Mouse (Mus musculus): Measurements from ENCODE around the gene Hps6. TPM values are rescaled to one million over a fixed set of nuclear protein-coding genes. Genes with fewer than 3 reads are reported as not detected.

Gene Hps6
- polyA plus RNA-seq, 2 experiments from 2014 or later = 1.5 to 2.9 TPM

DNA sequence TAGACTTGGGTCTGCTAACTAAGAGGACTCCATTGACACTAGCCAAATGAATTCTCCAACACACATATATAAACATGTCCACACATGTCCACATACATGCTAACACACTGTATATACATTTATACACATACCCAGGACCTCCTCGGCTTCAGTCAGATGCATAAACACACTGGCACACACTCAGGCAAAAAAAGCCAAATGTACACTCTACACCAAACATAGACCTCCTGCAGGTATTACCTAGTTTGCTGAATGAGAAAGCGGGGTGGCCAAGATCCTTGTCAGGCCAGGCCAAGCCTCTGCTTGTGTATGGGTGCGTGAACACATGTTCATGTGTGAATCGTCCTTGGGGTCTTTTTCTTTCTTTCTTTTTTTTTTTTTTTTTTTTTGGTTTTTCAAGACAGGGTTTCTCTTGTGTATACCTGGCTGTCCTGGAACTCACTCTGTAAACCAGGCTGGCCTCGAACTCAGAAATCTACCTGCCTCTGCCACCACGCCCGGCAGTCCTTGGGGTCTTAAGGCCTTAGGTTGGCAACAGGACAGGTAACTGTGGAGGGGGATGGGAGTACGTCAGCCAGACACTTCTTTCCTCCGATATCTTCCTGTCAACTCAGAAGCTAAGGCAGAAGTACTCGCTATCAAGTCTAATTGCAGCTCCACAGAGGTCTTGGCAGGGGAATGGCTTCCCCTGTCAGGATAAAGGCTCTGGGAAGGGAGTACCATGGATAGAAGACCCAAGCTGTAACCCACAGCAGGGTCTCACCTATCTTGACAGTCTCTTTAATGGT lies 27.1 kb downstream of the Hps6 start:
- ATAC-seq = no peak

DNA sequence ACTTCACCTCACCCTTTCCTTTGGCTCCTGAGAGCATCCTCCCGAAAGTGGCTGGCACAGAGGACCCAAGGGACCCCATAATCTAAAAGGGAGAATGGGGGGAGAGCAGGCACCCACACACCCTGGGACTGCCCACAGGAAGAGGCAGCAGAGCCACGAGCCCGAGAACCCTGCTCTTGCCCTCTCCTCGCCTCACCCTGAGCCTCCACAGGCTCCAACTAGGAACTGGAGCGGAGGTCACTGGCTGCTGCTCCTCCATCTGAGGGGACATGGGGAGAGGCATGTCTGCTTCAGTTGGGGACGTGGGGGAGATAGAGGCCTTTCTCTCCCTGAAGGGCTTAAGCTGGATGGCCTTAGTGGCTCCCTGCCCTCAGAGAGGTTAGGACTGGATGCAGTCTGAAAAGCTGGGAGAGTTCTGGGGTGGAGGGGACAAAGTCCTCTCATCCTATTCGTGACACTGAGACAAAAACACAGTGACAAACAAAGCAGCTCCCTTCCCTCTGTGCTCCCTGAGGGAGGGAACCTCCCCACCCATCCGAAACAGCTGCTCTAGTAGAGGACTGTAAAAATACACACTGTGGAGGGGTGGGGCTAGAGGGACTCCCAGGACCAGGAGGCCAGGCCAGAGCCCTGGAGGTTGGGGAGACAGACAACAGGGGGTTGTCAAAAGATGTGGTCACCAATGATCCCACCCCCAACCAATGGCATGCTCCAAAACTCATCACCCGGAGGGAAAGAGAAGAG lies 28.6 kb downstream of the Hps6 start:
- no peak for ATAC-seq

DNA sequence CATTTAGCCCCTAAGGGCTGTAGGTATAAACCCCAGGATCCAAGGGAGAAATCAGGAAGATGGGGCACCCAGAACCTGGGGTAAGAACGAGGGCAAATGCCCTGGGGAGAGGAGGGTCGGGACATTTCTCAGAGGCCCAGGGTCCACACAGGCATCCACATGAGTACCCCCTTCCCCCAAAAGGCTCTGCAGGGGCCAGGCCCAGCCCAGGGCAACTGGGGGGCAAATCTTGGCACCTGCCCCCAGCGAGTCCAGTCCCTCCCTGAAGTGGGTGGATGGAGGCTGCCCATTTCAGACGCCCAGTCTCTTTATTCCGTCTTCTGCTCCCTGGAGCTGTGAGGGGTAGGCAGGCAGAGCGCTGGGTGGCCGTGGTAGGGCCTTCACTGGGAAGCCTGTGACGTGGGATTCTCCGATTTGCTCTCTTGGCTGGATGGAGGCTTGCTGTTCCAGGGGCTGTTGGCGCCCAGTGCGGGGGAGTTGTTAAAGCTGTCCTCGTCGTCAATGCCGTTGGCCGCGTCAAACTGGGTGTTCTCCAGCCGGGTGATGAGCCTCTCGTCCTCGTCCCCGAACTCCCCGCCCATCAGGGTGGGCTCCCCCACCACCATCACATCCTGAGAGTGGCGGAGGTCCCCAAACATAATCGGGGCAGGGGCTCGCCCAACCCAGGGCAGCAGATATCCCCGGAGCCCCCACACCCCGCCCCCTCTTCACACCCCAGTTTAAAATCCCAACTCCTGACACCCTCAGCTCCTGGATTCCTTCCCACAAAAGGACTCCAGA lies 29.6 kb downstream of the Hps6 start:
- ATAC-seq = no peak

DNA sequence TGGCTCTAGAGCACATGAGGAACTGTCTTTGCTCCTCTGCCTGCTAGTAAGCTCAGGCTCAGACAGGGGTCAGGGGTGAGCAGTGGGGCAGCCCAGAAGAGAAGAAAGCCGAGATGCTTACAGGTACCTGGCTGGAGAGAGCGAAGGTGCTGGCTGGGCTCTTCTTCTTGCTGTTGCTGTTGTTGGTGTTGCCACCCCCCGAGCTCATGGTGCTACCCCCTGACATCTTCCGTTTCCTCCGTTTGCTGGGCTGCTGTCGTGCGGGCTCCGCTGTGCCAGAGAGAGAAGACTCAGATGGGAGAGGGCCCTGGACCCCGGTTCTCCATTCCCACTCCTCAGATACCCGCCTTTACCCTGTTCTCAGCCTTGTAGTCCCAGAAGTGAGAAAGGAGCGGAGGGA lies 30.6 kb downstream of the Hps6 start:
- ATAC-seq = no peak

DNA sequence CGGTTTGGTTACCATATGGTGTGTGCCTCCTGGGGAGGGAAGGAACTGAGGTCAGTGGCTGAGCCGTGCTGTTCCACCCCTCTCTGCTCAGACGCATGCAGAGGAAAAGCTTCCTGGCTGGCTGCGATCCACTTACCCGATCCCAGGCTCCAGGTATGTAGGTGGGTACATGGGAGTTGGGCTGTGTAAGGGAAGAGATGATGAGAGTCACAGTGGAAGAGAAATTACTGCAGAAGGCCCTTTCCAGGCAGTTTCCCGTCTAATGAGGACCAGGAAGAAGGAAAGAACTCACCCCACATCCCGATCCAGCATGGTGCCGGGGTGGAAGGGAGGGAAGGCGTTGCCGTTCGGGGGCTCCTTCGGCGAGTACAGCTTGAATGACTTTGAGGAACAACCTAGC lies 32.7 kb downstream of the Hps6 start:
- no peak for ATAC-seq

DNA sequence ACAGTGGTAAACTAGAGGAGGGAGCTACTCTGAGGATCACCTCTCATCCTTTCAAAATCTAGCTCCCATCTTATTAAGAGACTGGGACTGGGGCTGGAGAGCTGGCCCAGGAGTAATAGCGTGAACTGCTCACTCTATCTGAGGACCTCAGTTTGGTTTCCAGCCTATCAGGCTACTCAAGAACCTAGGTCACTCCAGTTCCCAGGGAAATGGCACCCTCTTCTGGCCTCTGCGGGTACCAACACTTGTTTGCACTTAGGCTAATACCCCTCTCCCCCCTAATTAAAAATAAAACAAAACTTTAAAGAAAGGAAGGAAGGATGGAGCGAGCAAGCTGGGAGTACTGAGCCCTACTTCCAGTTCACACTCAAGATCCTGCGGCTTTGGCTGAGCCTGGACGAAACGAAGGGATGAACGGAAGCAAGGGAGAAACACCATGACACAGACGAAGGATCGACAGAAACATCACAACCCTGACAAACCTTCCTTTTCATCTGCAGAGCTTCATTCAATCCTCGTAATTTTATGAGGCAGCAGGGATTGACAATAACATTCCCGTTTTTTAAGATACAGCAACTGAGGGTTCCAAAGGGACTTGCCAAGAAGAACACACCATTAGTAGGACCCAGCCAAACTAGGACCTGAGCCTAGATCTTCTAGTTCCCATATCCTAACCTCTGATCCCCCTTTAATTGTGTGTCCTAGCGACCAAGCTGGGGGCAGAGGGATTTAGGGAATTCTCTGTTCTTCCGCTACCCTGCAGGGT lies 33.4 kb downstream of the Hps6 start:
- ATAC-seq = no peak

DNA sequence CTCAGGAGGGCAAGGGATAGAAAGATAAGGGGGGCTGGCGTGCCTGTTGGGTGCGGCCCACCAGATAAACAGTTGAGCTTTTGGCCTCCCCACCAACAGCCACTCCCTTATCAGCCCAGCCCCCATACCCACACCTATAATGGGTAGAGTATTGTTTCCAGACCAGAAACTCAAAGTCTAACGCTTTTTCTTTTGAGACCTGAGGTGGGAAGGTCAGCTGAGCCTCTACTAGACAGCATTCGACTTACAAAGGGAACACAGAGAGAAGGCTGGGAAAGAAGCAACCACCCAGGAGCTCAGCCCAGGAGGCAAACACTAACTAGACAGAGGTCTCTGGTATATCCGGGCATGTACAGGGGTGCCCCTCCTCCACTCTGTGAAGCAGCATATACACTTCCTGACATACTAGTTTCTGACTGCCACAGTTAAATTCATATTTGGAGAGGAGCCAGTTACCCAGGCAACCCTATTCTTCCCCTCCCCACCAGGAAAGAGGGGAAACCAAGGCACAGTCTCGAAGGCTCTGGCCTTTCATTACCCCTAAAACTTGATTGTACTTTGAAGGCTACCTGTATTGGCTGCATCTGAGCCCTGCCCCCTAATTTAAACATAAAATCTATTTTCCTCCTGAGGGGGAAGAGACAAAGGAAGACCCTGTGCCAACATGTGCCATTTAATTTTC lies 34.1 kb downstream of the Hps6 start:
- peak; percentile 44 for ATAC-seq

DNA sequence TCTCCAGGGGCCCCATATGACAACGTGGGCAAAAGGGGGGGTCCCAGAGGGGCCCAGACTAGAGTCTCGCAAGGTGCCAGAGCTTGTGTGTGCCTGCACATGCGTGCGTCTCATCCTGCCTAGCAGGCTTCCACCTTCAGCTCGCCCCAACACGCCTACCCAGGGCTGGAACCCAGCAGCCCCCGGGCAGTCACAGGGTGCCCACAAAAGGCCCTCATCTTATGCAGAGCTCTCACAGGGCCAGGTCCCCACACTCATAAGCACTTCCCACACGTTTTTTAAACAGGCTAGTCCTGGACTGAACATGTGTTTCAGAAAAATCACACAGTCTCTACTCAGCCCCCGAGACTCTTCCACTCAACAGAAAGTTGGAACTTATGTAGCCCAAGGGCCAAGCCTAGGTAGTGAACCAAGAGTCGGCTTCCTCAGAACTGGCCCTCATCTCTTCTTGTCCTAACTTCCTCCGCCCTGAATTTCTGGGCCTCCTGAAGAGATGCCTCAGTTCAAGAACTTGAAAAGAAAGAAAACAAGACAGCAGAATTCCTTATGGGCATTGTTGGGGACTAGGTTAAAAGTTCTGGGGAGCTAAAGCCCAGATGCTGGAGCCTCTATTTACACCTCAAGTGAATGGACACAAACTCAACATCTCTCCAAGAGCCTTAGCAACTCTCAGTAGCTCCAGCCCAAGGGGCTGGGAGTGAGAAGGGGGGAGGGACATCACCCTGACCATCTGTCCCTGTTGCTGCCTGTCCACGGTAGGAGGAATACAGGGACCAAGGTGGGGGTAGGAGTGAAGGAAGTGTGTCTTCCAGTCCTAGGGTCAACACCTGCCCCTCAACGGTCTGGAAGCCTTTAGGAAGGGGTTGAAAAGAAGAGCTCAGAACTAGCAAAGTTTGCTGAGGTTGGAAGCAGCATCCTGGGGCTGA lies 34.9 kb downstream of the Hps6 start:
- no peak for ATAC-seq

DNA sequence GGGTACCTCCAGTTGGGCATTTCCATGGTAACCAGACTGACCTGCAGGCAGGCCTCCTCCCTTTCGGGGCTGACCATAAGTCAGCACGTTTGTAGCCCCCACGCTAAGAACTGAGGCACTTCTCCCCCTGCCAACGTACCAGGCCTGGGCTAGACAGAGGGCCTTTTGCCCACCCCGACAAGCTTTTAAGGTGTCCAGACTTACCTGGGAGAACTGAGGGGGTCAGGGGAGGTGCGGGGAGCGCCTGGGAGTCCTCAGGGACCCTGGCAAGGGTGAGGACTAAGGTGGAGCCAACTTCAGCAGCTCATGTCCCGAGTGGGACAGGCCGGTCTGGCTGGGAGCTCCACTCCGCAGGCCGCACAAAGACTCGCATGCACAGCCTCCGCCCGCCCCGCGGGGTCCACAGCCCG lies 35.5 kb downstream of the Hps6 start:
- ATAC-seq = no peak

DNA sequence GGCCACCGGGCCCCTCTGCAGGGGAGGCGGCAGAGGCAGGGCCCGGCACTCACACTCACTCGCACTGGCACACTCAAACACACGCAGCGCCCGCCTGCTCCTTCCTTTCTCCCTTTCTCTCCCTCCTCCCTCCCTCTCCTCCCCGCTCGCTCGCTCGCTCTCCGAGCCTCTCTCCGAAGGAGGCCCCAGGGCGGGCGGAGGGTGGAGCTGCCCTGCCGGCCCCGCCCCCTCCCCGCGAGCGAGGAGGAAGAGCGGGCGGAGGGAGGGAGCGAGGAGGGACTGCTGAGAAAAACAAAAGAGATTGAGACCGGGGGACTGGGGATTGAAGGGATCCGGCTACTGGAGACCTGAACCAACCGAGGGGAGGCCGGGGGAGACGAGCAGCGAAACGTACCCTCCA lies 36.2 kb downstream of the Hps6 start:
- peak; percentile 60 for ATAC-seq

DNA sequence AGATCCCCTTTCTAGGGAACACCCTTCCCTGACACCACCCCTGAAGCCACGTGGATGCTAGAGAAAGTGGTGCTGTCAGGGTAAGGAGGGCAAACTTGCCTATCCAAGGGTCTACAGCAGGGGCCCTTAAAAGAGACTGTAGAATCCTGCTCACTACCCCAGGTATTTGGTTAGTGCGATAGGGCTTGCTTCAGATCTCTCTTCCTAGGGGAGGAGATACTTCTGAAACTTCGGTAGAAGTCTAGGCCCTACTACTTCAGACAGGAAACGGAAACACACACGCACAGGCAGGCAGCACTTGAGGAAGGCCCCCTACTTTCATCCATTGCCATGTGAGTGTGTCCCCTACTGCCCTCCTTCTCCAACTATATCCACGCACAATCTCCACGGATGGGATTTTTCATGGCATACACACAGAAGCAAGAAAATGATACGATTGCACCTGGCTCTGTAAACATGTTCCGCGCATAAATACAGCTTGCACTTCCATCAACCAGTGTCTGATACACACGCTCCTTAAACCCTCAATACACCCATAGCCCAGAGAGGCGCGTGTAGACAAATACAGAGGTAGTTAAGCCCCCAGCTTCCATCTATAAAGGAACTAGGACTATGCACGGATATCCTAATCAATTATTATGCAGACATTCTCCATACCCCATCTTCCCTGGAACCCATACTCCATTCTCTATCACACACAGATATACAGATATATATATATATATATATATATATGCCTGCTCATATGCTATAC lies 37.0 kb downstream of the Hps6 start:
- peak; percentile 63 for ATAC-seq

DNA sequence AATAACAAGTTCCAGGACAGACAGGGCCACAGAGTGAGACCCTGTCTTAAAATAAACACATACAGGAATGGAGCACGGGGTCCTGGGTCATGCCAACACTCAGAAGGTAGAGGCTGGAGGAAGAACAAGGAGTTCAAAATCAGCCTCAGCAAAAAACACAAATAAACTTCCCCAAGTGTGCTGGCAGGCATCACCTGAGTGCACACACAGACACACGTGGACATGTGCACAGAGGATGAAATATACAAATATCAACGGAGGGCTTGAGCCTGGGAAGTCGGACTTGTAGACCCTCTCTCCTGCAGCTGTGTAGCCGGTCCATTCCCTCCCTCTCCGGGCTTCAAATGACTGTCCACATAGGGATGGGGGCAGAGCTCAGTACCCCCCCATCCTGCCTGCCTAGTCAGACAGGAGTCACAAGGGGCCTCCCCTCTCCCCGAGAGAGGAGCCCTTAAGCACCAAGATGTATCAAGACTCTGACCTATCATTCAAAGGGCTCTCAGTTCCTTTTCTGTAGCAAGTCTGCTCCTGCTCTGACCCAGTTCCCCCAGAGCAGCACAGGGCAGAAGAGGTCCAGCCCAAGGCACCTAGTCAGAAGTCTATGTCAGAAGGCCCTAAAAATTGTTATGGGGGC lies 38.1 kb downstream of the Hps6 start:
- no peak for ATAC-seq

DNA sequence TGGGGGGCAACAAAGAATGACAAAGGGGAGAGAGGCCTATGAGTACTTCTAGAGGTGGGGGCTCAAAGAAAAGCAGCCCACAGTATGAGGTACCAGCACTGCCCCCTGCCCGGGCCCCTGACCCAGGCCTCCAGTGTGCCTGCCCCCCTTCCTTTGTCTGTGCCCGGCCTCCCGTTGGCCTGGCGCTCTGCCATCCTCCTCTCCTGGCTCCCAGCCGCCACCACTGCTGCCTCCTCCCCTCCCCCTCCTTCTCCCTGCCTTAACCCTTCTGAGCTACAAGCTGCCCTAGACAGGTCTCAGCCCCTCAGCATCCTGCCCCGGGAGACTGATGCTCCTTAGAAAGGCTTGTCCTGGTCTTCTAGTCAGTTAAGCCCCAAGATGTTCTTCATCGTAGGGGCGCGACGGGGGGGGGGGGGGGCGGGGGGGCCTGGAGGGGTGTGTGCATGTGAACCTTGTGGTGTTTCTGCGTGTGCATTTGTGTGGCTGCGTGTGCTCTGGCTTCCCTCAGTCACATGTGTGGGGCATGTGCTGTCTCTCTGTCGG lies 38.7 kb downstream of the Hps6 start:
- no peak for ATAC-seq

DNA sequence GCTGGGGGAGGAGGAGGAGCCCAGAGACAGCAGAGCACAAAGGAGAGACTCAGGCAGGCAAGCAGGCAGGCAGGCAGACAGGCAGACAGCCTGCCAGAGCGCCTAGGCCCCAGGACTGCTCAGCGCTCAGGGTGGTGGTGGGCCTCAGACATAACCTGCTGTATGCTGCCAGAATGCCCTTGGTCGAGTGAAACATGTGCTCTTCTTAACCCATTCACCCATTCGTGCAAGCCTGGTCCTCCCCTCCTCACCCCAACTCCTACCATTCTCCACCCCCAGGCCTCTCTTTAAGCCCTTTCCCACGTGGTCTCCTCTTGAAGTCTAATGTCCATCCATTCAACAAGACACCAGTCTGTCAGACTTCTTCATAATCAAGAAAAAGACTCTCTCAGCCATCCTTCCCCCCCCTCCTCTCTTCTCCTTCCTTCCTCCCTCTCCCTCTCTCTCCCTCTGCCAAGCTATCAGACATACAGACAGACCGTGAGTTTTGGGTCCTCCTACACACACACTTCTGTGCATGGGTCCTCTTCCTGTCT lies 39.2 kb downstream of the Hps6 start:
- no peak for ATAC-seq

DNA sequence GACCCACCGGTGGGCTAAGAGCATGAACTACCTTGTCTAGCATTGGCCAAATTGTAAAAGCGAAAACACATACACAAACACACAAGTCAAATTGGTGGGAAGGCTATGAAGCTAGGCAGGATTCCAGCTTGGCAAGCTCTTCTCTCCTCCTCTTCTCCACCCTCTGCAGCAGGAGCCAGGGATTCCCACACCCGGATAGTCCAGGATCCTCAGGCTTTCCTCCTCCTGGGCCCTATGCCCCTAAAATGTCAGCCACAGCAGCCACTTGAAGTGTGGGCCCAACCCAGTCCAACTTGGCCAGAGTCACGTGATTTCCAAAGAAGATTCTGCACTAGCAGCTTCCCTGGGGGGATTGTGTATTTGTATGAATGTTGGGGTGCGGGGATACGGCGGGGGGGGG lies 40.1 kb downstream of the Hps6 start:
- ATAC-seq = no peak

DNA sequence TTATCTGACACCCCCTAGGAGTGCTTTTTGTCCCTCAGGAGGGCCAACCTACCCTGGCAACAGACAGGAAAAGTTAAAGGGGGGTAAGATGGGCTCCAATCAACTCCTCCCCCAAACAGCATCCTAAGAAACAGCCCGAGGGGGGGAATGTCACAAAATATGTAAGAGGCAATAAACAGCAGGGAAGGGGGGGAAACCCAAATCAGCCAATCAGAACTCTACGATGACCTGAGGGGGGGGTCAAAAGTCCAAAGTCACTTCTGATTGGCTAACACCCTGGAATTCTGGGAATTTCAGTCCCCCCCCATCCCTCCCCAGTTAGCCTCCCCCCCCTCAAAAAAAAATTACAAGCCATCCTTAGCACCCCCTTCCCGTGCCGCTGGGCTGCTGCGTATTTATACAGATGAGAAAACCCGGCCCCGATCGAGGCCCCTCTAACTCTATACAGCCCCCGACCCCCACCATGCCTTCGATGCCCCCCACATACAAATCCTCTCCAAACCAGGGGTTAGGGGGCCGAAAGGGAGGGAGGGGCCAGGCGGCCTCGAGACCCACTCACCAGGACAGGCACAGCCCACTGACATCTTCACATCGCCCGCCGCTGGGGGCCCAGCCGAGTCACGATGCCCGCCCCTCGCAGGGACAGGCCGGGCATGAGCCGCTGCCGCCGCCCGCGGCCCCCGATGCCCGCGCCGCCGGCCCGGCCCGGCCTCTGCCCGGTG lies 41.1 kb downstream of the Hps6 start, which contains the start of gene Pprc1:
TSS of gene Pprc1 (plus strand) at position 616 of the 722 bp plus-strand sequence.
- ATAC-seq = no peak

DNA sequence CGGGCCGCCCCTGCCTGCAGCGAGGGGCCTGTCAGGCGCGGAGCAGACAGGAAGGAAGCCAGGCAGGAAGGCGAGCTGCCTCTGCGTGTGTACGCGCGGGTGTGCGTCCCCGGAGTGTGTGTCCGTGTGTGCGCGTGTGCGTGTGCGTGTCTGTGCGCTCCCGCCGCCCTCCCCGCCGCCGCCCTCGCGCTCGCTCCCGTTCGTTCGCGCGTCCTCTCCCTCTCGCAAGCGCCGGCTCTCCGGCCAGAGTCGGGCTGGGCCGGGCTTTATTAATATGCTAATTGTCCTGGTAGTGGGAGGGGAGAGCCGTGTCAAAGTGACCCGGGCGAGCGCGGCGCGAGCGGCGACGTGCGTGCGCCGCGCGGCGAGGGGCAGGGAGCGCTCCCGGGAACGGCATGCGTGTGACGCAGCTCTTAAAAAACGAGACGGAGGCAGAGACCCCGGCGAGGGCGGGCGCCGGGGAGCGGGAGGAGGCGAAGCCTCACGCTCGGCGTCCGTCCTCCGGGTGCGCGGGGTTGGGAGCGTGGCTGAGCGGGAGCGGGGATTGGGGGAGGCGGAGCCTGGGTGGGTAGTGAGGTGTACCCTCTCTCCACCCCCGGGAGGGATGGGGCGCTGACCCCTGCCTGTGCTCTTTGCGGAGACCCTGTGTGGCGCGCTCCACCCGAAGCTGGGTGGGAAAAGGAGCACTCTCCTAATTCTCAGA lies 41.8 kb downstream of the Hps6 start, which contains the start of gene Ldb1:
TSS of gene Ldb1 (minus strand) at position 222 of the 703 bp plus-strand sequence.
- ATAC-seq = peak; percentile 62

Data from activated CD4-positive, CD25-positive, alpha-beta regulatory T cell, adult 4 months (primary cell).